Mouse (Mus musculus) A20 (cell line): ENCODE data around the gene Dnm2.

Experiments used
- DNase-seq: peaks from one replicate; pipeline ENCODE4 v3.0.0-alpha.2; 2011; ENCODE audit warnings: low read depth, low spot score

Dnm2 gene

GRCm38 (mm10) chr9:21428178-21428577 is 3.5 kb downstream of the Dnm2 start:
- no peak for DNase-seq

GRCm38 (mm10) chr9:21430724-21431123 is 6.0 kb downstream of the Dnm2 start:
- no peak for DNase-seq

GRCm38 (mm10) chr9:21432066-21432465 is 7.4 kb downstream of the Dnm2 start:
- no peak for DNase-seq

- DNase-seq, result no peak
Measured at GRCm38 (mm10) chr9:21433766-21434165, 9.1 kb downstream of the Dnm2 start.

GRCm38 (mm10) chr9:21434410-21434809 is 9.7 kb downstream of the Dnm2 start:
- DNase-seq, result no peak

GRCm38 (mm10) chr9:21435777-21436635 is 11.3 kb downstream of the Dnm2 start:
- no peak for DNase-seq

GRCm38 (mm10) chr9:21437577-21437976 is 12.9 kb downstream of the Dnm2 start:
- DNase-seq, result no peak

GRCm38 (mm10) chr9:21438219-21438618 is 13.5 kb downstream of the Dnm2 start:
- no peak for DNase-seq

GRCm38 (mm10) chr9:21439456-21439855 is 14.7 kb downstream of the Dnm2 start:
- DNase-seq, result no peak

GRCm38 (mm10) chr9:21439914-21440313 is 15.2 kb downstream of the Dnm2 start:
- no peak for DNase-seq

GRCm38 (mm10) chr9:21440387-21440786 is 15.7 kb downstream of the Dnm2 start:
- DNase-seq, result no peak

GRCm38 (mm10) chr9:21443853-21444252 is 19.1 kb downstream of the Dnm2 start:
- no peak for DNase-seq

GRCm38 (mm10) chr9:21444574-21444973 is 19.9 kb downstream of the Dnm2 start:
- DNase-seq, result no peak

- DNase-seq, result no peak
Measured at GRCm38 (mm10) chr9:21445081-21445744, 20.5 kb downstream of the Dnm2 start.

- DNase-seq, result no peak
Measured at GRCm38 (mm10) chr9:21447778-21448177, 23.1 kb downstream of the Dnm2 start.

- no peak for DNase-seq
Measured at GRCm38 (mm10) chr9:21449710-21450109, 25.0 kb downstream of the Dnm2 start.

- DNase-seq, result no peak
Measured at GRCm38 (mm10) chr9:21450270-21450669, 25.6 kb downstream of the Dnm2 start.

GRCm38 (mm10) chr9:21451391-21451790 is 26.7 kb downstream of the Dnm2 start:
- no peak for DNase-seq

- no peak for DNase-seq
Measured at GRCm38 (mm10) chr9:21451870-21452269, 27.2 kb downstream of the Dnm2 start.

GRCm38 (mm10) chr9:21453003-21453402 is 28.3 kb downstream of the Dnm2 start:
- no peak for DNase-seq

- DNase-seq, result no peak
Measured at GRCm38 (mm10) chr9:21453459-21453858, 28.8 kb downstream of the Dnm2 start.

- no peak for DNase-seq
Measured at GRCm38 (mm10) chr9:21454556-21454955, 29.8 kb downstream of the Dnm2 start.
